Mouse (Mus musculus) liver, embryonic 15.5 days (tissue): ENCODE data around the gene Zpld1. TPM values are rescaled to one million over a fixed set of nuclear protein-coding genes. Genes with fewer than 3 reads are reported as not detected.

Experiments
- ATAC-seq: fragments of 200-750 bp; cut with Nextera tagmentation; 2 replicates; pipeline ENCODE4 v1.8.0; 2017; ENCODE audit warnings: moderate number of reproducible peaks, mild to moderate bottlenecking, moderate library complexity; ENCODE audit not compliant: insufficient read depth
- H3K27ac ChIP-seq: fragments of 300-500 bp; sonication (generic); replicated peaks from 2 replicates; pipeline ENCODE4 v1.5.1; 2015; ENCODE audit warnings: mild to moderate bottlenecking, inconsistent platforms
- H3K27me3 ChIP-seq: fragments of 300-500 bp; sonication (generic); 2 replicates; pipeline ENCODE4 v1.6.1; 2015; ENCODE audit warnings: mild to moderate bottlenecking, inconsistent platforms
- H3K36me3 ChIP-seq: fragments of 300-500 bp; sonication (generic); replicated peaks from 2 replicates; pipeline ENCODE4 v1.6.1; 2015; ENCODE audit warnings: moderate library complexity, mild to moderate bottlenecking, inconsistent platforms
- H3K4me1 ChIP-seq: fragments of 300-500 bp; sonication (generic); replicated peaks from 2 replicates; pipeline ENCODE4 v1.6.1; 2015; ENCODE audit warnings: inconsistent platforms
- H3K4me2 ChIP-seq: fragments of 300-500 bp; sonication (generic); 2 replicates; pipeline ENCODE4 v1.6.1; 2015; ENCODE audit warnings: moderate library complexity, mild to moderate bottlenecking, inconsistent platforms
- H3K4me3 ChIP-seq: fragments of 300-500 bp; sonication (generic); replicated peaks from 2 replicates; pipeline ENCODE4 v1.5.1; 2015; ENCODE audit warnings: mild to moderate bottlenecking, inconsistent platforms
- H3K9ac ChIP-seq: fragments of 300-500 bp; sonication (generic); 2 replicates; pipeline ENCODE4 v1.6.1; 2015; ENCODE audit warnings: moderate library complexity, mild to moderate bottlenecking, inconsistent platforms
- H3K9me3 ChIP-seq: fragments of 300-500 bp; sonication (generic); replicated peaks from 2 replicates; pipeline ENCODE4 v1.6.1; 2016; ENCODE audit warnings: inconsistent platforms
- WGBS: fragments of 180-500 bp; shearing (Covaris S2); methylation state at CpG from one replicate; pipeline ENCODE4 v1.1.7; 2015; ENCODE audit warnings: mixed read lengths; ENCODE audit not compliant: insufficient replicate concordance; 5-methylcytosine and 5-hydroxymethylcytosine counted together
- polyA plus RNA-seq: library from polyadenylated mRNA; unstranded; fragments of >200 nt; fragmentation: Nextera tagmentation; extraction: Ambion mirVana; gene quantifications from 2 replicates; pipeline ENCODE4 v1.2.1, GENCODE M21; 2015

The Zpld1 gene
- not detected in 2 replicates for polyA plus RNA-seq

- no peak within 1 kb of the TSS for H3K4me2 ChIP-seq
- ATAC-seq, result no peak
- 90% methylated on average over 2 of the region's 2 CpGs for WGBS
These were observed at the start of gene Zpld1 for GRCm38 (mm10) chr16:55297886-55298285. Gene Zpld1, minus strand, starts transcription at chr16:55297986.

GRCm38 (mm10) chr16:55345644-55346043 lies 47.9 kb upstream of the Zpld1 start:
- no peak for ATAC-seq
- Histone ChIP-seq H3K9ac (no peak overlapping the region), H3K9me3 (no peaks in the 10 kb centered on the region), H3K4me3 (no peak overlapping the region), H3K4me2 (no peak overlapping the region), H3K27me3 (no peaks in the 10 kb centered on the region), H3K27ac (no peak overlapping the region), H3K36me3 (no peaks in the 10 kb centered on the region), H3K4me1 (no peaks in the 10 kb centered on the region)
- 62% methylated on average over 3 of the region's 3 CpGs for WGBS

More at GRCm38 (mm10) chr16:55297886-55298285, at the start of gene Zpld1:
- Histone ChIP-seq H3K4me1 (no peaks in the 10 kb centered on the region), H3K9ac (no peak within 1 kb of the TSS), H3K4me3 (no peak within 1 kb of the TSS), H3K9me3 (no peaks in the 10 kb centered on the region), H3K27ac (no peak within 1 kb of the TSS), H3K27me3 (no peaks in the 10 kb centered on the region), H3K36me3 (no peaks in the 10 kb centered on the region)

- Histone ChIP-seq H3K4me2 (no peak overlapping the region), H3K27me3 (no peaks in the 10 kb centered on the region), H3K36me3 (no peaks in the 10 kb centered on the region), H3K9me3 (no peaks in the 10 kb centered on the region), H3K9ac (no peak overlapping the region), H3K4me3 (no peak overlapping the region), H3K4me1 (no peaks in the 10 kb centered on the region), H3K27ac (no peak overlapping the region)
- ATAC-seq, result no peak
- 50% methylated on average over 8 of the region's 8 CpGs for WGBS
These were observed 24.0 kb upstream of the Zpld1 start for GRCm38 (mm10) chr16:55321542-55322514.

- no peak overlapping the region for H3K9ac ChIP-seq
- H3K4me2 ChIP-seq, result no peak overlapping the region
- H3K36me3 ChIP-seq, result no peaks in the 10 kb centered on the region
- H3K27ac ChIP-seq, result no peak overlapping the region
- no peak for ATAC-seq
- H3K27me3 ChIP-seq, result no peaks in the 10 kb centered on the region
- H3K9me3 ChIP-seq, result no peaks in the 10 kb centered on the region
- no peaks in the 10 kb centered on the region for H3K4me1 ChIP-seq
- no peak overlapping the region for H3K4me3 ChIP-seq
These were observed 19.2 kb upstream of the Zpld1 start for GRCm38 (mm10) chr16:55316996-55317395.

GRCm38 (mm10) chr16:55312106-55312505 lies 14.3 kb upstream of the Zpld1 start:
- Histone ChIP-seq H3K4me3 (no peak overlapping the region), H3K27me3 (no peaks in the 10 kb centered on the region), H3K4me1 (no peaks in the 10 kb centered on the region), H3K27ac (no peak overlapping the region), H3K9me3 (no peaks in the 10 kb centered on the region), H3K36me3 (no peaks in the 10 kb centered on the region), H3K9ac (no peak overlapping the region), H3K4me2 (no peak overlapping the region)
- no peak for ATAC-seq
- WGBS, result 55% methylated on average over 3 of the region's 3 CpGs

GRCm38 (mm10) chr16:55282696-55283095 lies 15.1 kb downstream of the Zpld1 start:
- Histone ChIP-seq H3K27me3 (no peaks in the 10 kb centered on the region), H3K27ac (no peak overlapping the region), H3K4me1 (no peaks in the 10 kb centered on the region), H3K4me3 (no peak overlapping the region), H3K36me3 (no peaks in the 10 kb centered on the region), H3K4me2 (no peak overlapping the region), H3K9ac (no peak overlapping the region), H3K9me3 (no peaks in the 10 kb centered on the region)
- ATAC-seq, result no peak
- 50% methylated on average over 2 of the region's 2 CpGs for WGBS

GRCm38 (mm10) chr16:55277447-55277846 lies 20.3 kb downstream of the Zpld1 start:
- Histone ChIP-seq H3K9me3 (no peaks in the 10 kb centered on the region), H3K27ac (no peak overlapping the region), H3K9ac (no peak overlapping the region), H3K4me3 (no peak overlapping the region), H3K4me2 (no peak overlapping the region), H3K27me3 (no peaks in the 10 kb centered on the region), H3K36me3 (no peaks in the 10 kb centered on the region), H3K4me1 (no peaks in the 10 kb centered on the region)
- no peak for ATAC-seq
- WGBS, result 60% methylated on average over 3 of the region's 3 CpGs

GRCm38 (mm10) chr16:55265281-55265680 lies 32.5 kb downstream of the Zpld1 start:
- no peak overlapping the region for H3K27ac ChIP-seq
- 53% methylated on average over 4 of the region's 4 CpGs for WGBS
- no peaks in the 10 kb centered on the region for H3K9me3 ChIP-seq
- ATAC-seq, result no peak
- no peaks in the 10 kb centered on the region for H3K27me3 ChIP-seq
- no peak overlapping the region for H3K9ac ChIP-seq
- no peaks in the 10 kb centered on the region for H3K36me3 ChIP-seq
- H3K4me2 ChIP-seq, result no peak overlapping the region
- H3K4me1 ChIP-seq, result no peaks in the 10 kb centered on the region
- no peak overlapping the region for H3K4me3 ChIP-seq

- Histone ChIP-seq H3K27me3 (no peaks in the 10 kb centered on the region), H3K4me3 (no peak overlapping the region), H3K36me3 (no peaks in the 10 kb centered on the region), H3K9ac (no peak overlapping the region), H3K9me3 (no peaks in the 10 kb centered on the region), H3K27ac (no peak overlapping the region), H3K4me2 (no peak overlapping the region), H3K4me1 (no peaks in the 10 kb centered on the region)
- 49% methylated on average over 7 of the region's 7 CpGs for WGBS
- ATAC-seq, result no peak
These were observed 36.8 kb downstream of the Zpld1 start for GRCm38 (mm10) chr16:55260862-55261574.

- Histone ChIP-seq H3K9me3 (no peaks in the 10 kb centered on the region), H3K4me2 (no peak overlapping the region), H3K27me3 (no peaks in the 10 kb centered on the region), H3K9ac (no peak overlapping the region), H3K36me3 (no peaks in the 10 kb centered on the region), H3K27ac (no peak overlapping the region), H3K4me3 (no peak overlapping the region), H3K4me1 (no peaks in the 10 kb centered on the region)
- no peak for ATAC-seq
- WGBS, result 64% methylated on average over 6 of the region's 6 CpGs
These were observed 38.1 kb downstream of the Zpld1 start for GRCm38 (mm10) chr16:55259719-55260118.

GRCm38 (mm10) chr16:55240996-55241395 lies 56.8 kb downstream of the Zpld1 start:
- Histone ChIP-seq H3K27me3 (no peaks in the 10 kb centered on the region), H3K9ac (no peak overlapping the region), H3K4me1 (no peaks in the 10 kb centered on the region), H3K4me2 (no peak overlapping the region), H3K36me3 (no peaks in the 10 kb centered on the region), H3K9me3 (no peaks in the 10 kb centered on the region), H3K4me3 (no peak overlapping the region), H3K27ac (no peak overlapping the region)
- no peak for ATAC-seq
- 34% methylated on average over 2 of the region's 2 CpGs for WGBS
